Mouse (Mus musculus) adrenal gland (tissue): ENCODE measurements around the gene Tbx19.

Source experiments
- intact Hi-C: fragments of 180-260 bp; cut with DNase I; formaldehyde crosslinking; loops from one replicate; pipeline ENCODE4 v1.15.1; 2025

Tbx19 gene

DNA sequence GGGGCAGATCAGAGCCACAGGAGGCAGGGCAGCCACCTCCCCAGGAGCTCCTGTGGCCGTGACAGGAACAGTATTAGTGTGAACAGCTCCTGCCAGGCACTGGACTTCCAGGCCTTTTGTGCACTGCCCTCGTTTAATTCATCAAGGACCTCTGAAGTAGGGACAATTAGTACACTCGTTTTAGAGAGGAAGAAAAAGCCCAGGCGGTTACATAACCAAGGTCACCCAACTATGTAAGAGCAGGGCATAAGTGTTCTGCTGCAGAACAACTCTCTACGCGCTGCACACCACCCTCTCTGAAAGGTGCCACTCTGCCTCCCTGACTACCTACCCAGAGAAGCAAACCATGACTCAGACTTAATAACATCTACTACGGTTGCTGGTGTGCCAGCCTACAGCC is 24.5 kb upstream of the Tbx19 start:
- intact Hi-C loops, result no loop called here

DNA sequence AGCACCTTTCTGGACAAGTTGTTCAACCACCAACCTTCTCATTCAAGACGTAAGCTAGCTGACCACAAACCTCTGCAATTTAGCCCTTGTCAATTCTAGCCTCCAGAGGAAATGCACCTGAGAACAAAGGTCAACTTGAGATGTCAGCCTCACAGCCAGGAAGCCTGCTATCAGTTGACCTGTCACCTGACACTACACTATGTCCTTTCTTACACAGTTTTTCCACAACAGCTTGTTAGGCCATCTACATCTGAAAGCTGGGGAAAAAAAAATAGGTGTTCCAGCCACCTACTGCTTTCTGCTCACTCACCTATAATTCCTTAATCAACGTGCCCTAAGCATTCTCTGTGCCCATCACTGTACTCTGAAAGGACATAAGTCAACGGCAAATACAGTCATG is 23.6 kb upstream of the Tbx19 start:
- intact Hi-C loops, result no loop called here

DNA sequence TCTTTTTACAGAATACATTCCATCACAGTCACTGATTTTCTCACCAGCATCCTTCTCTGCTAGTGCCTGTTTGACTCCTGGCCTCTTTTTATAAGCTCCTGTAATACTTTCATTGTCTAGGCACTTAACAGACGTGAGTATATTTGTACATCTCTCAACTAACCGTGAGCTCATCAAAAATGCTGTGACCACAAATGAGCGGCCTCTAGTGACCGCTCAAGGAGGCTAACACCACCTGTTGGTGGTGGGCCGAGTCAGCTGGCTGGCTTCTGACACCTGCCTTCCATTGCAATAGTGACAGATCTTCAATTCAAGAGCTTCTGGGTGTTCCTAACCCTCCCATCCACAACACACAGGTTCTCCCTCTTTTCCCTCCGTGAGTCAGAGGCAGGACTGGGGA is 22.8 kb upstream of the Tbx19 start:
- intact Hi-C loops, result no loop called here

DNA sequence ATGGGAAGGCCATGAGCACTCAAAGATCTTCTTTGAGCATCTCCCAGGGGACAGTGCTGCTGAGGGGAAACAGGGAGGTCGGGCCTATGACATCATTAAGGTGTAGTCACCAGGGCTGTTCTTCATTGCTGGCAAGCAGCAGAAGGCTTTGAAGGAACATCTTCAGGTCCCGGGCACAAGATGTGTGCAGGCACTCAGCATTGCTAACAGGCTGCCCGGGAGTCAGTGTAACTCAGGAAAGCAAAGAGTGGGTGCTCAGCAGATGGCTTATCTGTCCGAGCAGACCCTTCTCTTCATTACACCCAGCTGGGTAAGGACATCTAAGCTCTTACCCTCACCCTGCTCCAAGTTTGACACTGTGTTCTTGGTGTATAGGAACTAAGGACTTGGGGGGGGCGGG is 18.7 kb upstream of the Tbx19 start:
- intact Hi-C loops, result no loop called here

DNA sequence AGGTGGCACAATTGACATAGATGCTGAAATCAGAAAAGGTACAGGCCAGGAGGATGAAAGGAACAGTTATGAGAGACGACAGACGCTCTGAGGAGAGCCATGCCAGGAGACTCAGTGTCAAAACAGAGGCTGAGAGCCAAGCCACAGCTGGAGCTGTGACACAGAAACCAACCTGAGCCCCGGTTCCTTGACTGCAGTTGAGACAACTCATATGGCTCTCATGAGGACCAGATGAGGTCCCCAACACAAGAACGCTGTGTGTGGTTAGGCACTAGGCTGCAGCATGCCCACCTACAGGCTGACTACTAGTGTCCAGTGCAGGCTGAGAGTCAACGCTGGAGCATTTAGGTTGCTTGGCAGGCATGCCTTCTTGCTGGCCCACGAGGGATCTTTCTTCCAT is 17.5 kb upstream of the Tbx19 start:
- intact Hi-C loops, result no loop called here

DNA sequence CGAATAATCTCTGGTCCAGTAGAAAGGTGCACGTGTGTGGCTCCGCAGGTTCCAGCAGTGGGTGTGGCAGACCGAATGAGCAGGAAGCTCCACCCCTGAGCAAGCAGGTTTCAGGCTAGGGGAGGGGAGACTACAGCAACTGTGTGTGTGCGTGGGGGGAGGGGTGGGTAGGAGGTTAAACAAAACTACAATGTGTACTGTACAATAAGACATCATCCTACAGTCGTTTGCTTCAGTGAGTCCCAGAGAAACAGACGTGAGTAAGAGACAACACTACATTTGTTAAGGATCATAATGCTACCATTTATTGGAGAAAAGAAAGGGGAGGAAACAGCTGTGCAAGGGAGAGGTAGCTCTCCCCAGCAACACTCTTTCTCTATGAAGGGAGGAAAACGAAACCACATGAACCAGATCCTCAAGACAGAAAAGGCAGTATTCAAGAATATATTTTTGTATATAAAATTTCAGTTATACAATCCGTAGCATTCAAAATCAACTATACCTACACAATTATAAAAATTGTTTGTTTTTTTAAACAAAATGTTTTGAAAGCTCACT is 13.6 kb upstream of the Tbx19 start:
- intact Hi-C loops, result no loop called here

DNA sequence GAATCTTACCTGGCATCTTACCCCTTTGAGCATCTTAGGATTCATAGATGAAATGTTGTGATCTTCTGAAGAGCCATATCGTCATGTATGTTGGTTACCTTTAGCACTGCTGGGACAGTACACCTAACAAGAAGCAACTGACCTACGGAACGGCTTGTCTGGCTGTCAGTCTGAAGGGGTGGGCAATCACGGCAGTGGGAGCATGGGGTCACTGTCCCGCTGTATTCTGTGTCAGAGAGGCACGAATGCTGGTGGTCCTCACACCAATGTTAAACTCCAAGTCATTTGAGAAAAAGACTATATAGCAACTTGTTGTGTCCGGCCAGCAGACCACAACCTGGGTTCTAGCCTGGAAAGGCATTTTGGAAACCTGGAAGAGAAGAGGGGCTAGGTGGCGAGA is 10.7 kb upstream of the Tbx19 start:
- intact Hi-C loops, result no loop called here

DNA sequence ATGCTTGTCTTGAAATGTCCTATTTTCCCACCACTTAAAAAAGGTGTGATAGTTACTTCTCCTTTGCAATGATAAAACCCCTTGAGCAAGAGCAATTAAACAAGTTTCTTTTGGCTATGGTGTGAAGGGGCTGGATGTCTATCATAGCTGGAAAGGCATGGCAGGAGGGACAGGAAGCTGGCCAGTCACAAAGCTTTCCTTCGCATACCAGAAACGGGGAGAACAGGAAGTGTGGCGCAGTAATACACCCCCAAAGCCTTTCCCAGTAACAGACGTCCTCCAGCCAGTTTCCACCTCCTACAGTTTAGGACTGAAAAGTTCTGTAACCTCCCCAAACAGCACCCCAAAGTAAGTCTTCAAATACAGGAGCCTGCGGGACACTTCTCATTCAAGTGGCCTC is 9.6 kb upstream of the Tbx19 start:
- intact Hi-C loops, result no loop called here

DNA sequence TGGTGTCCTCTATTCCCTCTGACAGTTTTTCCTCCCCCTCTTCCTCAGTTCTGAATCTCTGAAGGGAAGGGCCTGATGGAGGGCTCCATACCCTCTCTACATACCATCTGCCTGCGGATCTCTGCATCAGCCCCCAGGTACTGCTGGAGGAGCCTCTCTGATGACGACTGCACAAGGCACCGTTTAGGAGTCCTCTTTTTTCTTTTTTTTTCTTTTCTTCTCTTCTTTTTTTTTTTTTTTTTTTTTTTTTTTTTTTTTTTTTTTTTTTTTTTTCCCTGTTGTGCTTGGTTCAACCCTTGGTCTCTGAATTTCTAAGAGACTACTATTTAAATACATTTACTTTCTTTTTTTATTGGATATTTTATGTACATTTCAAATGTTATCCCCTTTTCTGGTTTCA is 8.9 kb upstream of the Tbx19 start:
- intact Hi-C loops, result no loop called here

DNA sequence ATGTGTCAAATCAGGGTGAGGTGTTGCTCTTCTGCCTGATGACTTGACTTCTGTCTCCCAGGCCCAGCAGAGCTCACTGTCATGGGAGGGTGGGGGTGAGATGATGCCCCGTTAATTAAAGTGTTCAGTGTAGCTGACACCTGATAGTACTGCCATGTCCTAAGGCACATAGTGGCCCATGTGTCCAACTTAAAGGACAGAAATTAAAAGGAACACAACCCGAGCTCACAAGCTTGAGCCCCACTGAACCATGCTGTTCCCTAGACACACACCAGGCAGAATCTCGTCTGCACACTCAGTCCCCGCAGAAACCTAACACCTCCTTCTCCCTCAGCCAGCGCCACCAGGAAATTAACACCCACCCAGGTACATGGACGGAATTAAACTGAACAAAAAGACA is 4.3 kb upstream of the Tbx19 start:
- intact Hi-C loops, result no loop called here

DNA sequence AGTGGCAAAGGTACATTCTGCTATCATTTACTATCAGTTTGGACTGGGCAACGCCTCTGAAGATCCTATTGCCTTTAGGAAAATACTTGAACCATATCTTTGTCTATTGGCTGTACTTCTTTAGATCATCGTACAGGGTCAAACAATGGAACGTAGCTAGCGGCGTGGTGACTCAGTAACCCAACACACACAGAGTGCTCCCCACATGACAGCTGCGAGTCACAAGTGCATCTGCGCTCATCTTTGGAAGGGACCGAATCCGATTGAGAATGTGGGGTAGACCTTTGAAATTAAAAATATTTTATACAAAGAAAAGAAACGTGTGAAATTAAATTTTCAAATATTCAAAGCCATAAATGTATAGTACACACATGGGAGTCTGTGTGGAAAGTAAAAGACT is 1.7 kb downstream of the Tbx19 start:
- intact Hi-C loops, result no loop called here

DNA sequence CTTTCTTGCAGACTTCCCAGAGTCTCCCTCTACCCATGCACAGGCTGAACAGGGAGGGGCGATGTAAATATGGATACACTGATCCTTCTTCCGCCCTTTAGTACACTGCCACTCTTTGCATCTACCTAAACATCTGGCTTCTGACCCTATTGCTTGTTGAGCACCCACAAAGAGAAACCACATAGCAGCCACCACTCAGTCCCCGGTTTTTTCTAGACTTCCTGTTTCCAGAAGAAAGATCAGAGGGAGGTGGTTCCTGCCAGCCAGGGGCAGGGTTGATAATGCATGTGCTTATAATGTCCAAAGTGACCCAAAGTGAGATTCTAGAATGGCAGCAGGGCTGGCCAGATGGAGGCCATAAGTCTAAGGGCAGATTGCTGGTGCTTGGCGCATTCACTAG is 6.4 kb downstream of the Tbx19 start:
- intact Hi-C loops, result no loop called here

DNA sequence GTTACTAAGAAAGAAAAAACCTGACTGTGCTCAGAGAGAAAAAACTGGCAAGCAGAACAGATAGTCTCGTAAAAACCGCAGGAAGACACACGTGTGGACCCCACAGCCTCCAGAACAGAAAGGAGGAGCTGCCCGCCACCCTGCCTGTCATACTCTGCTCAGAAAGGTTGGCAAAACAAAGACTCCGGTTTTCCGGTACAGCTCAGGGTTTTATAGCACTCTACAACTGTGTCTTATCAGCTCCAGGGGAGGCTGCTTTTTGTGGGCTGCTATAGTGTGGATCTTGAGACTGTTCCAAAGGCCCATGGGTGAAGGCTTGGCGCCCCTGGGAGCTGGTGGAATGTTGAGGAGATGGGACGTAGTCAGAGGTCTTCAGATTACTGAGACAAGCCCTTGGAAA is 9.4 kb downstream of the Tbx19 start:
- intact Hi-C loops, result no loop called here

DNA sequence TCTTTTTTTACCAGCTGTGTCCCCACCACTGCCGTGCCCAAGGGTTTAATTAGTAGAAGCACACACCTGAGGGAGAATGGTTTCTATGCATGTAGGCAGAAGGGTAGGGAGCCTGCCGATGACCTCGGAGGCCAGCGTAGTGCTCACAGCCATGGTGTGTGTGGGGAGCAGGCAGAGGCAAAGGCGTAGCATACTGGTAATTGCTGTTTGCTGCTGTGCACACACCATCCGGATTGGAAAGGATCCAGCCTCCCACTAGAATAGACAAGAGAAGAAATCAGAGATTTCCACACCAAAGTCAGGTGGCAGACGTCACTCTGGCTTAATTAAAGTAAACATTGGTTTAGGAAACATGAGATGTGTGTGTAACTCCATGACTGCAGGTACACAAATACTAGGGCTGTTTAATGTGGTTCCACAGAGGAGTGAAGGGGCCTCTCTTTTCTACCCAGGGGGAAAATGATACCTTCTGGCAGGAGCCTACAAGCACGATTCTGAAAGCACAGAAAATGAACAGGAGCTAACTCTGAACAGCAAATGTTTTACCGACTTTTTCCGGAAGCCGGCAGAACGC is 18.1 kb downstream of the Tbx19 start:
- intact Hi-C loops, result no loop called here

DNA sequence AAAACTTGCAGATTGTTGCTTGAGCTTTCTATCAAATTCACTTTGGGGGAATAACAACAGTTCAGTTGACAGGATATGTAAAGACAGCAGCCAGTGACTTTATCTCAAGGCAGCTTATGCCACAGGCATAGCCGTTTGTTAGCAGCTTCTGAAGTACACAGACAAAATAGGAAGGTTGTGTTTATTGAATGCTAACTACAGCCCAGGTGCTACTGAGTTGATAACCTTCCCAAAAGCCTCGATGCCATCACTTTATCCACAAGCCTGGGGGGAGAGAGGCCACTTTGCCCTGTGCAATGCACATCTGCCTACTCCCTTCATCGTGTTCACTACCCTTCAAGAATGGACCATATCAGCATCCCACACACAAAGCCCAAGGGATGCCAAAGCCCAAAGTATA is 20.3 kb downstream of the Tbx19 start:
- intact Hi-C loops, result no loop called here

DNA sequence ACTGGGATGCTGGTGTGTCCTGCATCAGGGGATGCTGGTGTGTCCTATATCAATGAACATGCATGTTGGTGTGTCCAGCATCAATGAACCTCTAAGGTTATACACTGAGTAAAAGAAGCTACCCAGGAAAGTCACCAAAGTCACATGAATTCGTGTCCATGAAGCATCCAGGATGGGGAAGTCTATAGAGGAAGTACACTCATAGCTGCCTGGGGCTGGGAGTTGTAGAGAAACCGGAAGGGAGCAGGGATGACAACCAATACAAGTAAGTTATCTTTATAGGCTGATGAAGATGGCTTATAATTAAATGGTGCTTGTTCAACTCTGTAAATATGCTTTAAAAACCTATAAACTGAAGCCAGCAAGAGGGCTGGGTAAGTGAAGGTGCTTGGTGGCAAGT is 26.7 kb downstream of the Tbx19 start:
- intact Hi-C loops, result no loop called here

DNA sequence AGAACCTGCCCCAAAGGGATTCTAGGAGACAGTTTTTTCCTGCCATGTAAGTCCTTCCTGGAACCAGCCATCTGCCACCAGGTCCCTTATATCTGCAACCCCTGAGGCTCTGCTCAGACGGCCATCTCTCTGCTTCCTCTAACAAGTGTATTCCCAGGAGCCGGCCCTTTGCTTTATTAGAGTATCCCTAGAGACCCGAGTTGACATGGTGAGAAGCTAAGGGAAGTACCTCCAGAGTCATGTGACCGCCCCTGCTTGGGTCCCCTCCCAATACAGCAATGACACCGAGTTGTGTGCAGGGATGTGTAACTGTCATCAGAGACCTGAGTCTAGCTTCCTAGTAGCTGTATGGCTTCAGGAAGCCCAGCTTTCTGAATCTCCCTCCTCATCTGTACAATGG is 27.3 kb downstream of the Tbx19 start:
- intact Hi-C loops, result no loop called here

DNA sequence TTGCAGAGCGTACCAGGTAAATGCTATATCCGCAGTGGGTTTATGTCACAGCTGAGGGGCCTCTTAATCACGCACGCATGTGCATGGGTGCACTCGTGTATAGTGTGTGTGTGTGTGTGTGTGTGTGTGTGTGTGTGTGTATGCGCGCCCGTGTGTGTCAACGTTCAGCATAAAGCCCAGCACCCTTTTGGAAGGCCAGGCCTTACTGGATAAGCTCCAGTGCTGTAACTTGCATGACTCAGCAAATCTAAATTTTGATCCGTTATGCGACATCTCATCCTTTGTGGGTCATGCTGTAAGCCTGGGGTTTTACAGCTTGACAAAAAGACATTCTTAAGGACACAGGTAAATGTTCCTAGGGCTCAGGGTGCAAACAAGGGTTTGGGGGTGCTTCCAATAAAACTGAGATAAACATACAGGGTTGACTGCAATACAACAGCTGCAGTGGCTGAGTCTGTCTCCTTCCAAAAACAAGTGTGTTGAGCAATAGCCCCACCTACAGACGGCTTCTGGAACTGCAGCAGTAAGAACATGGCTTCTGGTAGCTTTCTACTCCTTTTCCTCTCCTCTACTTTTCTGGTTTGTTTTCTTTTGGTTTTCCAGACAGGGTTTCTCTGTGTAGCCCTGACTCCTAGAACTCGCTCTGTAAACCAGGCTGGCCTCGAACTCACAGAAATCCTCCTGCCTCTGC is 28.2 kb downstream of the Tbx19 start:
- intact Hi-C loops, result no loop called here

DNA sequence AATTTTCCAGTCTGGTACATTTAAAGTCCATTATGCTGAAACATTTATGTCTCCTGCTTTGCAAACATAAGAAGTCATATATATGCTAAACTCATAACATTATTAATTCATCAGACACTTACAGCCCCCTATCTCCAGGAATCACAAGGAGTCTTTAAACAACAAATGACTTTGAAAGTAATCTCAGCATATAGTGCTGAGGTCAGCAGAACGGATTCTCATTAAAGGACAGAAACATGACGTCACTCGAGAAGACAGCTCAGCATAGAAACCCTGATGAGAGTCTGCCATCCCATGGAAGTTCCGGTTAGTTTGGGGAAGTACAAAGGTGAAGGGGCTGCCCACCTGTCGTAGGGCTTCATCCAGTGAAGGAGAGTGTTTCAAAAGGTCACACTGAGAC is 31.0 kb downstream of the Tbx19 start:
- intact Hi-C loops, result no loop called here

DNA sequence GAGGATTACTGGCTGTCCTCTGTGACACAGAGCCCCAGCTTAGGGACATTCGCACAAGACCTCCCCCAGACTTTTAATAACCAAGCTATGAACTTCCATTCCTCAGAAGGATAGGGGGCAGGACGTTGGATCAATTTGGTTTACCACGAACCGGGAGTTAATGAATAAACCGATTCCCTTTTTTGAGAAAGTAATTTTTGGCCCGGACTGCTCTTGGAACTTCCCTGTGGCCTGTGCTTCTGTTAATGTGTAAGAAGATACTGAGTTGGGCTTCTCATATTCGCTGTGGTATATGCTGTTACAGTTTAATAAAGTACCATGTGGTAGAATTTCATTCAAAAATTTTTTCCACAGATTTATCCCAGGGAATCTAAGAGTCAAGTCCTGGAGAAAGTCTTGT is 39.5 kb downstream of the Tbx19 start:
- intact Hi-C loops, result loop anchor here (5.0 kb wide), 5 partner anchors 224 to 804 kb away; no protein-coding TSS in a partner anchor

DNA sequence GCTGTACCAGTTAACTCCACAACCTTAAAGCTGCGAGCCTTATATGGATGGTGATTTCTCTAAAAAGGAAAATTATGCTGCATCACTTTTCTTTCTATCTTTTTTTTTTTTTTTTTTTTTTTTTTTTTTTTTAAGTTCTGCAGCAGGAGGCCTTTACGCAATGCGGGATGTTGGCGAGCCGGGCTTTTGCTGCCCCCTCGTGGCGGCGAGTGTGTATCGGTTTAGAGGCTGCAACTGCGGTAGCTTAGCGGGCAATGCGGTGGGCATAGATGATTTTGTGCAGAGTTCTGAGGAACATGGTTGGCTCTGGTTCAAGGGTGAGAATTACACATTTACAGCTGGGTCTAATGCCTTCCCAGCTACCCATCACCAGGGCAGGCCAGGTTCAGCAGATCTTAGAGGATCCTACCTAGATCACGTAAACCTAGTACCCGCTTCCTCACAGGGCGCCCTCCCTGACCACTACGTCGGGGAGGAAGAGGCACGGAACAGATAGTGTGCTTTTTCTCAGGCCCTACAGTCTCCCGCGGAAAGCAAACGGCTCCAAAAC is 40.1 kb downstream of the Tbx19 start:
- intact Hi-C loops, result loop anchor here (5.0 kb wide), 5 partner anchors 223 to 803 kb away; no protein-coding TSS in a partner anchor

DNA sequence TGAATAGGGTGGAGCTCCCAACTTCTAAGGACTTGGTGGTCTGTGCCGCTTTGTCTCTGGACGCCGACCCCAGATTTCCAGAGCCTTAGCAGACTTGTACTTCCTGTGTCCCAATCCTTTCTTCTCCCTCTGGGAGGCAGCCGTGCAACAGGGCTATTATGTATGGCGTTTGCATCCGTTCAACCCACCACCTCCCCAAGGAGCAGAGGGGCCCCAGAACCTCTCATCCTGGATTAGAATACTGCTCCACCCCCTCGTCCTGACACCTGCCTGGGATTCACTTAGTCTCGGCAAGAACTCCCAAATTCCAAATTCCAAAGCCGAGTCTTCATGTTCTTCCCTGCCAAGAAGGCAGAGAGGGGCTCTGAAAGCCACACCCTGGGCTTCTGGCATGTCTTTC is 40.8 kb downstream of the Tbx19 start:
- intact Hi-C loops, result loop anchor here (5.0 kb wide), 5 partner anchors 222 to 802 kb away; no protein-coding TSS in a partner anchor
